In the genomic region with DNA sequence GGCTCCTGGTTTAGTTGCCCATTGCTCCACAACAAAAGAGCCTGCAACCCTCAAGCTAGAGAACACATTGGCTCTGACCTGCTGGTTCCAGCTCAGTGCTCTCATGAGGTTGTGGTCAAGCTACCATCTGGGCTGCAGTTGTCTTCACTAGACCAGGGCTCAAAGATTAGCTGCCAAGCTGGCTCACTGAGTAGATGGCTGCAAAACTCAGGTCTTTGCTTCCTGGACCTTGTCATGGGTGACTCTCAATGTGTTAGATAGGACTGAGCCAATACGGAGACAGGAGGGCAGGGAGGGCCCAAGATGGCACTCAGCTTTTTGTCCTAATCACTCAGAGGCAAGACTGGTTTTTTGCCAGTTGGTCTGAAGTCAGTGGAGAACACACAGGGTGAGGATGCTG, we compare ENCODE assay signal across 17 mouse cellular contexts. TPM values are rescaled to one million over a fixed set of nuclear protein-coding genes. Genes with fewer than 3 reads are reported as not detected.
DNase-seq lines count a peak whose midpoint lies in the region.
"Had no signal": no experiment of that assay in that cellular context is flagged by ENCODE, and none has a peak within 500 bp of the region (broad histone marks: within the 10 kb centered on the region; RNA-seq: fewer than 3 reads in every experiment).

No protein-coding gene starts in this region.

- peak overlapping the region; percentile 51; the same call in 1 of the 2 replicates for H3K27ac ChIP-seq in macrophage
- H3K27ac ChIP-seq: embryonic facial prominence, embryonic 12.5 days; forebrain, embryonic 15.5 days; hindbrain, embryonic 13.5 days; hindbrain, postnatal 0 days had no signal

- peak; percentile 13 for DNase-seq in ovary, adult 18-20 months (ENCODE audit: low spot score)
- DNase-seq in ovary, postnatal 10 days (ENCODE audit: low spot score), result no peak
- peak; percentile 69 for DNase-seq in Muller cell, postnatal 12 days (ENCODE audit: inconsistent ontology term)
- DNase-seq in layer of hippocampus, postnatal 36 days, result no peak
- DNase-seq in layer of hippocampus, adult 9-11 months, result no peak
- DNase-seq: adrenal gland, postnatal 14 days; cerebellum, adult 2 months had no signal

- no peaks in the 10 kb centered on the region for H3K36me3 ChIP-seq in macrophage (ENCODE audit: inconsistent target)
- H3K36me3 ChIP-seq: embryonic facial prominence, embryonic 12.5 days; forebrain, embryonic 15.5 days; hindbrain, embryonic 13.5 days had no signal

- no peaks in the 10 kb centered on the region for H3K79me2 ChIP-seq in macrophage (ENCODE audit: inconsistent target)

- 89% methylated on average over 1 of the region's 1 CpGs for WGBS in macrophage (ENCODE audit: missing documents)

- no peak overlapping the region for H3K4me3 ChIP-seq in macrophage (ENCODE audit: inconsistent target)
- H3K4me3 ChIP-seq: embryonic facial prominence, embryonic 12.5 days; forebrain, embryonic 15.5 days; hindbrain, embryonic 13.5 days had no signal

RNA-seq across cellular contexts. Expression of gene Jph4, which starts 29.6 kb away (rescaled TPM):
- total RNA-seq in macrophage (2018; cell fraction: chromatin; rRNA removed), result under 1 TPM in 1 of 26 experiments, not detected in 25; 0.19 TPM
- total RNA-seq in macrophage (2018; cell fraction: cytosol; rRNA removed), result under 1 TPM in 3 of 26 experiments, not detected in 23; under 0.01 to 0.10 (median 0.04) TPM
- not detected for total RNA-seq in macrophage (2018; cell fraction: nucleus; rRNA removed)
- 0.05 TPM in 1 of 3 replicates, not detected in the others for polyA plus RNA-seq in macrophage (2018)
- total RNA-seq in layer of hippocampus, postnatal 36 days (2021), result 100 to 1,000 TPM; 447 to 471 TPM
- total RNA-seq: common myeloid progenitor, adult 5-6 weeks; hematopoietic stem cell, adult 5-6 weeks; MEL had no signal
- polyA plus RNA-seq: activated CD4-positive, CD25-positive, alpha-beta regulatory T cell, adult 4 months; CD4-positive, CD25-positive, alpha-beta regulatory T cell, adult 4 months had no signal

RNA-seq across cellular contexts. Expression of gene Ap1g2, which starts 39.9 kb away (rescaled TPM):
- total RNA-seq in macrophage (2018; cell fraction: chromatin; rRNA removed), result 100 to 1,000 TPM in 18 of 26 experiments, 10 to 100 TPM in 8; 70.1 to 188 (median 129) TPM
- total RNA-seq in macrophage (2018; cell fraction: cytosol; rRNA removed), result 10 to 100 TPM; 24.0 to 43.2 (median 31.6) TPM
- total RNA-seq in macrophage (2018; cell fraction: nucleus; rRNA removed), result 100 to 1,000 TPM in 9 of 26 experiments, 10 to 100 TPM in 17; 38.0 to 144 (median 85.2) TPM
- 18.1 to 20.8 TPM (median 18.4 TPM) in 3 replicates for polyA plus RNA-seq in macrophage (2018)
- total RNA-seq in layer of hippocampus, postnatal 36 days (2021), result 10 to 100 TPM; 17.4 to 19.2 TPM

RNA-seq across cellular contexts. Expression of gene Thtpa, which starts 51.7 kb away (rescaled TPM):
- total RNA-seq in macrophage (2018; cell fraction: chromatin; rRNA removed), result 1 to 10 TPM in 22 of 26 experiments, under 1 TPM in 4; 0.55 to 7.5 (median 1.6) TPM
- 1 to 10 TPM; 2.7 to 9.8 (median 4.9) TPM for total RNA-seq in macrophage (2018; cell fraction: cytosol; rRNA removed)
- total RNA-seq in macrophage (2018; cell fraction: nucleus; rRNA removed), result 10 to 100 TPM in 2 of 26 experiments, 1 to 10 TPM in 24; 1.6 to 11.4 (median 3.7) TPM
- polyA plus RNA-seq in macrophage (2018), result 6.1 to 8.7 TPM (median 8.1 TPM) in 3 replicates
- total RNA-seq in layer of hippocampus, postnatal 36 days (2021), result 10 to 100 TPM; 18.2 to 19.6 TPM

RNA-seq across cellular contexts. Expression of gene Zfhx2, which starts 54.2 kb away (rescaled TPM):
- total RNA-seq in macrophage (2018; cell fraction: chromatin; rRNA removed), result 10 to 100 TPM; 14.8 to 51.9 (median 22.9) TPM
- 1 to 10 TPM; 2.6 to 6.2 (median 3.8) TPM for total RNA-seq in macrophage (2018; cell fraction: cytosol; rRNA removed)
- 10 to 100 TPM in 21 of 26 experiments, 1 to 10 TPM in 5; 6.8 to 37.1 (median 13.6) TPM for total RNA-seq in macrophage (2018; cell fraction: nucleus; rRNA removed)
- 2.1 to 2.9 TPM (median 2.7 TPM) in 3 replicates for polyA plus RNA-seq in macrophage (2018)
- total RNA-seq in layer of hippocampus, postnatal 36 days (2021), result 10 to 100 TPM; 52.0 to 64.3 TPM

Comparison
In these comparisons a context has a peak if more than half of its experiments do, and no peak if none do; other contexts are left out.
1. DNase-seq: peak in ovary, adult 18-20 months (single experiment) and Muller cell, postnatal 12 days (single experiment); none in ovary, postnatal 10 days (single experiment), layer of hippocampus, postnatal 36 days (0 of 2) and layer of hippocampus, adult 9-11 months (single experiment).